Mouse (Mus musculus) heart, postnatal 0 days (tissue): ENCODE measurements at regions not wholly inside any gene's neighbourhood (a gene's known extent, or its start where the extent isn't known, plus 50 kb on each side); places are given as distances from the start of the nearest gene placed in this dataset.

Source experiments
- CTCF ChIP-seq: IDR thresholded peaks from 2 replicates; pipeline ENCODE4 v1.5.1; 2016; ENCODE audit warnings: antibody characterized with exemption, control low read depth, low read depth
- EP300 ChIP-seq: IDR thresholded peaks from 2 replicates; pipeline ENCODE4 v1.6.1; 2016; ENCODE audit warnings: antibody characterized with exemption, low read depth

DNA sequence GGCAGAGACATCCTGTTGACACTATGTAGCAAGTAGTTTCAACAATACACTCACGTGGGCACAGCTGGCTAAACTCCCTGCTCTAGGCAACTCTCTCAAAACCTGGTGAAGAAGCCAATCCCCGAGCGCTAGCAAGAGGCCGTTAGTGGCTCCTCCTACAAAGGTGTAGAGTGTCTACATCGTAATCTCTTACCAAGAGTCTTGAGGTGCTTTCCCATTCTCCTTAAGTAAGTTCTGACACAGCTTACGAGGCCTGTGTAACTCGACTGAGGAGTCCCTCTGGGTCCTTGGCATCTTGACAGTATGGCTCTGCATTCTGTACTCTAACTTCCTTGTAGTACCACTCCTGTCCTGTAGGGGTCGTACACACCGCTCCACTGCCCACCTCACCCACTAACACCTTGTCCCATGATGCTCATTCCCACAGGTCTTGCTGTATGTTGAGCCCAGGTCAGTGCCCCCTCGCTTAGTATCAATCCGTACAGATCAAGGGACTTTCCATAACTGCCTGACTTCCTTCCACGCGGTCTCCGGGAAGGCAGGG is 167.7 kb upstream of the Plxnc1 start:
- TF ChIP-seq CTCF (peak; percentile 43), EP300 (no peak)
